Mouse (Mus musculus) CH12.LX (cell line): ENCODE results near the gene Mamstr.

Experiments
- BHLHE40 ChIP-seq: IDR thresholded peaks from 2 replicates; pipeline ENCODE4 v1.6.1; 2011; ENCODE audit warnings: mild to moderate bottlenecking, low read depth, low read length, improper control_type of control experiment
- CTCF ChIP-seq, 2 experiments: IDR thresholded peaks in 1 of 2; conservative IDR thresholded peaks in 1 of 2; 2 replicates each; pipeline ENCODE4 v1.5.1; 2011 to 2012; ENCODE audit warnings: low read depth in 2 of 2, low read length in 2 of 2, improper control_type of control experiment in 1 of 2, inconsistent platforms in 1 of 2, mild to moderate bottlenecking in 1 of 2, moderate library complexity in 1 of 2
- ETS1 ChIP-seq: conservative IDR thresholded peaks from 2 replicates; pipeline ENCODE4 v1.6.1; 2012; ENCODE audit warnings: low read depth, mild to moderate bottlenecking, inconsistent platforms, low read length, improper control_type of control experiment, moderate library complexity
- GABPA ChIP-seq: IDR thresholded peaks from 2 replicates; pipeline ENCODE4 v1.6.1; 2012; ENCODE audit warnings: low read depth, low read length, improper control_type of control experiment, inconsistent platforms; ENCODE audit not compliant: insufficient replicate concordance
- HCFC1 ChIP-seq: IDR thresholded peaks from 2 replicates; pipeline ENCODE4 v1.6.1; 2012; ENCODE audit warnings: low read depth, mild to moderate bottlenecking, inconsistent platforms, low read length, improper control_type of control experiment
- MAZ ChIP-seq: IDR thresholded peaks from 2 replicates; pipeline ENCODE4 v1.6.1; 2012; ENCODE audit warnings: low read depth, mild to moderate bottlenecking, inconsistent platforms, low read length, improper control_type of control experiment, moderate library complexity
- NRF1 ChIP-seq: IDR thresholded peaks from 2 replicates; pipeline ENCODE4 v1.6.1; 2014; ENCODE audit warnings: low read depth, mild to moderate bottlenecking, inconsistent platforms, low read length, improper control_type of control experiment, moderate library complexity
- POLR2A ChIP-seq: IDR thresholded peaks from 2 replicates; pipeline ENCODE4 v1.6.1; 2011; ENCODE audit warnings: low read depth, mild to moderate bottlenecking, improper control_type of control experiment, low read length
- RAD21 ChIP-seq: IDR thresholded peaks from 2 replicates; pipeline ENCODE4 v1.6.1; 2011; ENCODE audit warnings: low read depth, mild to moderate bottlenecking, low read length, improper control_type of control experiment, moderate library complexity
- RCOR1 ChIP-seq: conservative IDR thresholded peaks from 2 replicates; pipeline ENCODE4 v1.6.1; 2012; ENCODE audit warnings: low read depth, mild to moderate bottlenecking, inconsistent platforms, low read length, improper control_type of control experiment
- ZKSCAN1 ChIP-seq: IDR thresholded peaks from 2 replicates; pipeline ENCODE4 v1.6.1; 2012; ENCODE audit warnings: low read depth, inconsistent platforms, low read length, improper control_type of control experiment, borderline replicate concordance

- no peak for TF ChIP-seq CTCF (conservative IDR thresholded peaks at IDR 0.05 in 1 of 2, IDR thresholded peaks at IDR 0.05 in 1 of 2; ENCODE audit: low read depth in 2 of 2, low read length in 2 of 2)
- TF ChIP-seq POLR2A = peak; percentile 50
- TF ChIP-seq MAZ = no peak
- no peak for TF ChIP-seq RAD21
- TF ChIP-seq RCOR1 = no peak
- TF ChIP-seq NRF1 = no peak
- TF ChIP-seq HCFC1 = no peak; the same call in 1 of the 2 replicates
- TF ChIP-seq ZKSCAN1 = no peak
- TF ChIP-seq ETS1 = peak; percentile 18; the same call in 1 of the 2 replicates
- TF ChIP-seq GABPA = no peak
- TF ChIP-seq BHLHE40 = peak; percentile 43
Measured at GRCm38 (mm10) chr7:45618316-45618715, 21.5 kb upstream of the Mamstr start.
